Mouse (Mus musculus) forebrain, postnatal 0 days (tissue): ENCODE measurements around the gene Nt5dc1. TPM values are rescaled to one million over a fixed set of nuclear protein-coding genes. Genes with fewer than 3 reads are reported as not detected.
"Not testable (repeated sequence)": the region's sequence is repeated elsewhere in the genome, so short reads cannot be mapped to it uniquely, and the experiment has no call there.

Experiments
- ATAC-seq: fragments of 200-750 bp; cut with Nextera tagmentation; 2 replicates; pipeline ENCODE4 v1.8.0; 2017; ENCODE audit warnings: mild to moderate bottlenecking, moderate library complexity
- DNase-seq: peaks from one replicate; pipeline ENCODE4 v3.0.0-alpha.2; 2015
- H3K27ac ChIP-seq: fragments of 300-500 bp; sonication (generic); 2 replicates; pipeline ENCODE4 v1.5.1; 2014; ENCODE audit warnings: low read depth, mild to moderate bottlenecking, antibody characterized with exemption, low read length, moderate library complexity, mixed read lengths
- H3K27me3 ChIP-seq: fragments of 300-500 bp; sonication (generic); 2 replicates; pipeline ENCODE4 v1.6.1; 2014; ENCODE audit warnings: mild to moderate bottlenecking, low read length, mixed read lengths; ENCODE audit not compliant: insufficient read depth
- H3K36me3 ChIP-seq: fragments of 300-500 bp; sonication (generic); 2 replicates; pipeline ENCODE4 v1.6.1; 2014; ENCODE audit warnings: mild to moderate bottlenecking, moderate library complexity; ENCODE audit not compliant: insufficient read depth
- H3K4me1 ChIP-seq: fragments of 300-500 bp; sonication (generic); 2 replicates; pipeline ENCODE4 v1.6.1; 2014; ENCODE audit warnings: antibody characterized with exemption; ENCODE audit not compliant: insufficient read depth
- H3K4me2 ChIP-seq: fragments of 300-500 bp; sonication (generic); 2 replicates; pipeline ENCODE4 v1.6.1; 2014; ENCODE audit warnings: low read depth, mild to moderate bottlenecking, moderate library complexity
- H3K4me3 ChIP-seq: fragments of 300-500 bp; sonication (generic); 2 replicates; pipeline ENCODE4 v1.5.1; 2014; ENCODE audit warnings: low read depth, low read length, mixed read lengths
- H3K9ac ChIP-seq: fragments of 300-500 bp; sonication (generic); 2 replicates; pipeline ENCODE4 v1.6.1; 2014; ENCODE audit warnings: mild to moderate bottlenecking
- H3K9me3 ChIP-seq: fragments of 300-500 bp; sonication (generic); 2 replicates; pipeline ENCODE4 v1.6.1; 2016; ENCODE audit warnings: low read length
- CTCF ChIP-seq: sonication (generic); IDR thresholded peaks from 2 replicates; pipeline ENCODE4 v1.5.1; 2016; ENCODE audit warnings: antibody characterized with exemption, control low read depth, low read depth
- WGBS: fragments of 180-500 bp; shearing (Covaris S2); extraction: QIAGEN DNeasy Blood & Tissue Kit; methylation state at CpG from one replicate; pipeline ENCODE4 v1.1.7; 2014; 5-methylcytosine and 5-hydroxymethylcytosine counted together
- polyA plus RNA-seq: library from polyadenylated mRNA; unstranded; fragments of >200 nt; fragmentation: Nextera tagmentation; extraction: Ambion mirVana; gene quantifications from 2 replicates; pipeline ENCODE4 v1.2.1, GENCODE M21; 2015
- total RNA-seq: library from RNA; depleted of rRNA; stranded (reverse); fragments of >200 nt; gene quantifications from 2 replicates; pipeline ENCODE4 v1.2.3, GENCODE M21; 2014

The Nt5dc1 gene
- total and polyA plus RNA-seq, 2 experiments from 2014 or later, result 2.0 TPM

GRCm38 (mm10) chr10:34271681-34272080 lies 146.7 kb downstream of the Nt5dc1 start:
- H3K4me1 ChIP-seq, result peaks cover 3% of the 10 kb centered on the region; the same call in 1 of the 2 replicates
- ATAC-seq (peak; percentile 81), DNase-seq (peak; percentile 74)
- 16% methylated on average over 7 of the region's 7 CpGs for WGBS
- H3K4me2 ChIP-seq, result peak overlapping the region; percentile 15; the same call in 1 of the 2 replicates
- no peaks in the 10 kb centered on the region for H3K36me3 ChIP-seq
- no peak overlapping the region for H3K9ac ChIP-seq
- no peak overlapping the region for H3K27ac ChIP-seq
- H3K27me3 ChIP-seq, result no peaks in the 10 kb centered on the region
- H3K4me3 ChIP-seq, result no peak overlapping the region
- H3K9me3 ChIP-seq, result no peaks in the 10 kb centered on the region
- TF ChIP-seq CTCF, result no peak

DNA sequence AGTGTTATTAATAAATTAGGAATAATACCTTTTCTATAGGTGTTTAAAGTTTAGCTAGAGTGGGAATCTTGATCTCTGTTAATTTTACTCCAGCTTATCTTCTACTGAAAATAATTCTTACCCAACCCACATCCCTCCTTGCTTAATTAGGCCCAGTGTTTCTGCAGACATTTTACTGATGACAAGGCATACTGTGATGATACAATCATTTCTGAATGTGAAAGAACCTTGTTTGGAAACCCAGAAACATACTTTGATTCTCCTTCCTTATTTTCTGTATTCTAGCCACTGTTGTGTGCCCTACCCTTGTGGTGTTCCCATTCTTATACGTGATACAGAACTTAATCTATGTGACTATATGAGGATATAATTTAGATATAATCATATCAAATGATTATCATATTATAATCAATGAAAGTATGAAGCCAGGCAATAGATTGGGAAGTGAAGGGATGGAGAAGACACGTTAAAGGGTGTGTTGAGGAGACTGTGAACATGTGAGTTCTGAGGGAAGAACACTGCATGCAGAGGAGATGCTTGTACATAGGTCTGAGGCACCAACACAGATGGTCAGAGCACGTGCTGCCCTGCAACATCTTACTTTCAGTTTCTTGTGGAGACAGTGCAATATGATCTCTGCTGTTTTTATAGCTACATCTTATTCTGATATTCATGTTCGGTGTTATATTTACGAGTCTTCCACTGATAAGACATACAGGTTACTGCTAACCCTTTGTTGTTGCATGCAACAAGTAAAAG lies 150.9 kb downstream of the Nt5dc1 start:
- Histone ChIP-seq H3K9me3 (no peaks in the 10 kb centered on the region), H3K4me2 (no peak overlapping the region), H3K27ac (no peak overlapping the region), H3K4me3 (no peak overlapping the region), H3K36me3 (no peaks in the 10 kb centered on the region), H3K4me1 (peaks cover 3% of the 10 kb centered on the region; the same call in 1 of the 2 replicates), H3K27me3 (no peaks in the 10 kb centered on the region), H3K9ac (no peak overlapping the region)
- ATAC-seq (no peak), DNase-seq (no peak)
- WGBS, result 79% methylated on average over 5 of the region's 5 CpGs
- no peak for TF ChIP-seq CTCF

DNA sequence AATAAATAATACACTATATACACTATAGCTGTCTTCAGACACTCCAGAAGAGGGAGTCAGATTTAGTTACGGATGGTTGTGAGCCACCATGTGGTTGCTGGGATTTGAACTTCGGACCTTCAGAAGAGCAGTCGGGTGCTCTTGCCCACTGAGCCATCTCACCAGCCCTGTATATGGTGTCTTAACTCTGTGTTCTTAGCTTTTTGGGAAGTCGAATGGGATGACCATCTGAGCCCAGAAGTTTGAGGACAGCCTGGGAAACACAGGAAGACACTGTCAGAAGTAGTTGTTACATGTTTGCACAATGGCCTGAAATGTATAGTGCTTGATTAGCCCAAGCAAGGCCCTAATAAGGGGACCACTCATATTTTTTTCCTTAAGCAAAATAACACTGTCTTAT lies 153.2 kb downstream of the Nt5dc1 start:
- WGBS, result 88% methylated on average over 4 of the region's 4 CpGs
- ATAC-seq (no peak), DNase-seq (no peak)
- Histone ChIP-seq H3K27ac (no peak overlapping the region), H3K9ac (no peak overlapping the region), H3K4me3 (no peak overlapping the region), H3K9me3 (no peaks in the 10 kb centered on the region), H3K27me3 (no peaks in the 10 kb centered on the region), H3K4me1 (no peaks in the 10 kb centered on the region), H3K36me3 (no peaks in the 10 kb centered on the region), H3K4me2 (no peak overlapping the region)
- TF ChIP-seq CTCF, result no peak

DNA sequence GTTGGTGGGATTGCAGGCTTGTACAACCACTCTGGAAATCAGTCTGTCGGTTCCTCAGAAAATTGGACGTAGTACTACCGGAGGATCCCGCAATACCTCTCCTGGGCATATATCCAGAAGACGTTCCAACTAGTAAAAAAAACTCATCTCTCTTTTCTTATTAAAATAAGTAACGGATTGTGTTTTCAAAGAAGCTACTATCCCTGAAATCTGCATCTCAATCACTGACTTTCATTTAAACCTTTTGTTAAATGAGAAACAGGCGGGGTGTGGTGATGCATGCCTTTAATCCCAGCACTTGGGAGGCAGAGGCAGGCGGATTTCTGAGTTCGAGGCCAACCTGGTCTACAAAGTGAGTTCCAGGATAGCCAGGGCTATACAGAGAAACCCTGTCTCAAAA lies 165.5 kb downstream of the Nt5dc1 start:
- H3K9me3 ChIP-seq, H3K36me3 ChIP-seq, H3K27ac ChIP-seq, H3K4me2 ChIP-seq, H3K27me3 ChIP-seq, H3K4me3 ChIP-seq, H3K4me1 ChIP-seq, DNase-seq, ATAC-seq, H3K9ac ChIP-seq: not testable (repeated sequence)
- WGBS, result 81% methylated on average over 9 of the region's 9 CpGs

DNA sequence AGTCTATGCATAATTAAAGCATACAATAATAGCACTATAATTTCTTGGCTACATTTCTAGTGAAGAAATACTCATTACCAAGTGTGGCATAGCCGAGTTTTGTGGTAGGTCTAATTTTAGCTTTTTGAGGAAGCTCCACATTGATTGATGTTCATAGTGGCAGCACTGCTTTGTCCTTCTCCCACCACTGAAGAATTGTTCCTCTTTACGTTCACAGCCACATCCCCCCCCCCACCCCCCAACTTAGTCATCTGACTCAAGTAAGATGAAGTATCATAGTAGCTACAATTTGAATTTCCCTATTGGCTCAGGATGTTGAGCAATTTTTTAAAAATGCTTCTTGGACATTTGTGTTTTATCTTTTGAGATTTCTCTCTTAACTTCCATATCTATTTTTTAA lies 168.8 kb downstream of the Nt5dc1 start:
- Histone ChIP-seq H3K9me3 (no peaks in the 10 kb centered on the region), H3K4me2 (no peak overlapping the region), H3K4me3 (no peak overlapping the region), H3K9ac (no peak overlapping the region), H3K27ac (no peak overlapping the region), H3K4me1 (no peaks in the 10 kb centered on the region; the same call in 1 of the 2 replicates), H3K27me3 (no peaks in the 10 kb centered on the region), H3K36me3 (no peaks in the 10 kb centered on the region)
- no peak for TF ChIP-seq CTCF
- WGBS, result 55% methylated on average over 2 of the region's 2 CpGs
- no peak for DNase-seq
- no peak for ATAC-seq

GRCm38 (mm10) chr10:34247757-34248156 lies 170.6 kb downstream of the Nt5dc1 start:
- H3K27me3 ChIP-seq, result no peaks in the 10 kb centered on the region
- TF ChIP-seq CTCF, result no peak
- WGBS, result 29% methylated on average over 3 of the region's 3 CpGs
- no peaks in the 10 kb centered on the region; the same call in 1 of the 2 replicates for H3K4me1 ChIP-seq
- no peak overlapping the region for H3K4me2 ChIP-seq
- no peak overlapping the region for H3K4me3 ChIP-seq
- no peaks in the 10 kb centered on the region for H3K9me3 ChIP-seq
- no peak overlapping the region for H3K9ac ChIP-seq
- ATAC-seq, result no peak; the same call in 1 of the 2 replicates
- no peaks in the 10 kb centered on the region for H3K36me3 ChIP-seq
- no peak for DNase-seq
- no peak overlapping the region for H3K27ac ChIP-seq

GRCm38 (mm10) chr10:34246106-34246505 lies 172.2 kb downstream of the Nt5dc1 start:
- no peak overlapping the region for H3K4me2 ChIP-seq
- no peak for TF ChIP-seq CTCF
- no peaks in the 10 kb centered on the region for H3K36me3 ChIP-seq
- no peaks in the 10 kb centered on the region for H3K27me3 ChIP-seq
- no peaks in the 10 kb centered on the region for H3K9me3 ChIP-seq
- H3K27ac ChIP-seq, result no peak overlapping the region
- no peak overlapping the region for H3K9ac ChIP-seq
- no peak for DNase-seq
- H3K4me3 ChIP-seq, result no peak overlapping the region
- WGBS, result 60% methylated on average over 2 of the region's 2 CpGs
- no peak for ATAC-seq
- H3K4me1 ChIP-seq, result no peaks in the 10 kb centered on the region; the same call in 1 of the 2 replicates
